Mouse (Mus musculus) frontal cortex, postnatal 25 days (tissue): ENCODE measurements around the gene Rab5b.
A peak's percentile ranks its signal among the peaks of the same experiment; 100 is the strongest.

Experiments used
- DNase-seq, 2 experiments: peaks; one replicate each; pipeline ENCODE4 v3.0.0; 2022; ENCODE audit warnings: low spot score in 2 of 2

Rab5b gene

DNA sequence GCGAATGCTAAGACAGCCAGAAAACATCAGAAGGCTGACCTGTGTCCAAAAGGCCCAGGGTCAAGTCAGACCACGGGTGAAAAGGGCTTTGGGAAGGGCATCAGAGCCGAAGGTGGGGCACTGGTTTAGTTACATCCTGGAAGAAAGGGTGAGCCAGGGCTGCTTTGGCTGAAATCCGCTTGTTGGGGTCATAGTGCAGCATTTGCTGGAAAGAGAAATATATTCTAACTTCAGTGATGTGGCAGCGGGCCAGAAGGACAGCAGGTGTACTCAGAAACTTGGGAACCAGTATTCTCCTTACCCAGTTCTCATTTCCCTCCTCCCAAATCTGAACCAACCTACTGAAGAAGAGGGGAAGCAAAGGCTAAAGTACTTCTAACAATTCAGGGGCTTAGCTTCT lies 2.9 kb upstream of the Rab5b start:
- no peak for DNase-seq

- no peak for DNase-seq
Observed at GRCm38 (mm10) chr10:128697072-128697725, 1.1 kb upstream of the Rab5b start.

- DNase-seq = no peak
Observed at GRCm38 (mm10) chr10:128695411-128695991, 563 bp downstream of the Rab5b start.

DNA sequence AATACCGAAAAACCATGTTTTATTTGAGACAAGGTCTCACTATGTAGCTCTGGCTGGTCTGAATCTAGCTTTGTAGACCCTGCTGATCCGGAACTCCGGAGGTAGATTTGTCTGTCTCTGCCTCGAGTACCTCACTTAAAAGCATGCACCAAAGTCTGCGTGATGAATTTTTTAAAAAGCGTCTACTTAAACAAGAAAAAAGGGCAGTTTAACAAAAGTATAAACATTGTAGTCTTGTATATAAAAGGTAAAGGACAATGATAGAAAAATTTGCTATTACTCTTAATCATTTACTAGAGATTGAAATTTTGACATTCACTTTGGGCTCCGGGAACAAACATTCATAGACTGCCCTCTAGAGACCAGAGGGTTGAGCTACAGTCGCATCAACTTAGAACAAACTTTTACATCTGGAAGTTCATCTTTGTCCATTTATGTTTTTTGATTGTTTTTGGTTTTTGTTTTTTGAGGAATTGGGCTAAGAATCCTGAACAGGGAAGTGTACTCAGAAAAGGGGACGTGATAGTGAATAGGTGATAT lies 21.5 kb downstream of the Rab5b start:
- no peak for DNase-seq

DNA sequence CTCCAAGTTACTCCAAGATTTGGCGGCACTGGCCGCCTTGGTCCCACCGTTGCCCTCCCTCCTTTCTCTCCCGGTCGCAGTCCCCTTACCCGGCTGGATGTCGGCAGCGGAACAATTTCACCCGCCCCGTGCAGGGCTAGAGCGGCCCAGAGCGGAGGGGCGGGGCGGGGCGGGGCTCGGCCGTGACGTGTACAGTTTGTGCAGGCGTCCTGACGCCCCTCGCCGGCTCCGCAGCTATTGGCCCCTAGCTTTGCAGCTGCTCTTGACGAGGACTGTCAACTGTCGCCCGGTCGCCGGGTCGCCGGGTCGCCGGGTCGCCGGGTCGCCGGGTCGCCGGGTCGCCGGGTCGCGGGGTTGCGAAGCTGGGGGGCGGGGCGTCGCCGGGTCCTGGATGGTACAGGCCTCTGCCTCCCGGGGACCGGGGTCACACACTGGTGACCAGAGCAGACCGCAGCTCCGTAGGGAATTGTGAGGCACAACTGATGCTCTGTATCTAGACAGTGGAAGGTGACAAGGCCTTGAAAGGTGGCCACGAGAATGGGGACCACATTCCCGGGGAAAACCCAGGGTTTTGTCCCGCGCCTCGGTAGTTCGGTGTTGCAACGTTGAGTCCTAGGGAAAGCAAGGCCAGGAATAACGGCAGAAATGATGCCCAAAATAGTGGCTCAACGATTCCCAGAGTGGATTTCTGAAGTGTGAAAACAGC lies 22.1 kb downstream of the Rab5b start, which contains the start of gene Suox:
Gene Suox, minus strand, starts transcription at position 311 of the 706 bp plus-strand sequence.
- peak; percentile 64 to 69 for DNase-seq

- no peak for DNase-seq
Observed at GRCm38 (mm10) chr10:128671148-128671547, 24.9 kb downstream of the Rab5b start.

DNA sequence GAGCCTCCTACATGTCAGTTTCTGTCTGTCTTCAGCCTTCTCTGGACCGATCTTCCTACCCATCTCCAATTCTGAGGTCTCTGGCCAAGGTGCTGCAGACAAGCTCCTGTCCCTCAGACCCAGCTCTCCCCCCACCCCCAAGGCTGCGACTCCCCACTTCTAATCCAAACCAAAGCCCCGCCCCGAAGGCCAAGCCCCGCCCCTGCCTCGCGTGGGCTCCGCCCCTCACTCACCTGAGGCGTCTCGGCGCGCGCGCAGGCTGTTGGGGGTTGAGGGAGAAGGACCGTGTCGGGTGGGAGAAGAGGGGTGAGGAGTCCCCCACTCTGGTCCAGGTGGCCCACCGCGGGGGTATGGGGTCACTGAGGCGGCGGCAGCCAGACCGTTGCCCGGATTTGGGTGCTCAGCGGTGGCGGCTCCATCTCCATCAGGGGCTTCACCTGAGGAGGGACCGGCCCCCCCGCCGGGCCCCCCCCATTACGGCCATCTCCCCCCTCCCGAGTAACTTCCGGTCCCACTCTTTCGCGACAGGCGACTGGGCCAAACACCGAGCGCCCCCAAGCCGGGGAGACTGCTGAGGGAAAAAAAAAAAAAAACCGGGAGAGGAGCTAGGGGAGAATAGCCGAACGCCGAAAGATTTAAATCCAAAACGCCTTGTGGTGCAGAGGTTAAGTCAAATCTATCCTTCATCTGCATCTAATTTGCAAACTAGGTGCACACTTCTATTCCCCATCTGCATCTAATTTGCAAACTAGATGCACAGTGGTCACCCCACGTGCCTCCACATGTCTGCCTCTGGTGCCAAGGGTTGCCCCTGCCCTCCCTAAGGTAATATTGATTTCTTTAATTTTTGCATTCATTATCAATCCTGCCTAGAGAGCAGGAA lies 27.0 kb downstream of the Rab5b start:
- peak; percentile 34 to 52 for DNase-seq

DNA sequence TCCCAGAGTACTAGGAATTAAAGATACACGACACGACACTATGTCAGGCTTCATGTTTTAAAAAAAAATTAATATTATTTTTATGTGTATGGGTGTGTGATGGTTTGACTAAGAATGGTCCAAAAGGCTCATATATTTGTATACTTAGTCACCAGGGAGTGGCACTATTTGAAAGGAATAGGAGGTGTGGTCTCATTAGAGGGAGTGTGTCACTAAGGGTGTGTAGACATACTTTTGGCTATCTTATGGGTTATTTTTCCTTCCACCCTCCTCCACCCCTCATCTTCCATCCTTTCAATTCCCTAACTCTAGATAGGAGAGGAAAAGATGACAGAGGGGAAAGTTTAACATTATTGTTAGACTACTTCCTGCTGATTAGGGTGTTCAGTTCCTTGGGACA lies 30.3 kb downstream of the Rab5b start:
- DNase-seq = no peak

- no peak for DNase-seq
Observed at GRCm38 (mm10) chr10:128665307-128665706, 30.8 kb downstream of the Rab5b start.

GRCm38 (mm10) chr10:128664808-128665207 lies 31.3 kb downstream of the Rab5b start:
- no peak for DNase-seq

GRCm38 (mm10) chr10:128663441-128664220 lies 32.4 kb downstream of the Rab5b start:
- DNase-seq = no peak

DNA sequence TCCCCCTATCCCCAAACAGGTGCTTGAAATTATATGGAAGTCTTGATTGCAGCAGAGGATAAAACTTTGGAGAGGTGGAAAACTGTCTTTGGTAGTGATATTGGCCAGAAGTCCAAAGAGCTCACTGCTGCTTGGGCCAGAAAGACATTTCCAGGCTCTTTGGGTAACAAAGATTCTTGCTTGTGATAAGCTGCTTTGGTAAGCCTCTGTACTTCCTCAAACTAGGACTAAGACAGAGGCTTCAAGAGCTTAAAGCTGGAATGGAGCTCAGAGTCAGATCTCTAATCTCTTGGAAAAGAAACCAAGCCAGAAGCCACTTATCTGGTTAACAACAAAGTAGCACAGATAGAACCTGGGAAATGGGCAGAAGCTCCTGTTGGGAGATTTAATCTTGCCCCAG lies 33.6 kb downstream of the Rab5b start:
- DNase-seq = no peak

DNA sequence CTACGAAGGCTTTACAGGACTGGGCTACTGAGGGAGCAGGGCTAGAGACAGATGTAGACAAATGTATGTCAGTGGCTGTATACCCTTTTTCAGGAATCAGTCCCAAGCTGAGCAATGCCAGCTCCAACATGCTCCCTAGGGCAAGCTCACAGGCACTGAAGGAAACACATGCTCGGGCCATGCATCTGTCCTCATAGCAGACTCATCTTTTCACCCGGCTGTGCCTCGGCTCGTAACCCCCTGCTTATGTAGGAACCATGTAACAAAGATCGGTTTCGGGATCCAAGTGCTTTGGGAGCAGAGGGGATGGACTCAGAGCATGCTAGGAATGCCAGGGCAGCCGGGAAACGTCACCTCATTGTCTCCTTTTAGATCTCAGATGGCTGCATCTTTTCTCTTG lies 36.6 kb downstream of the Rab5b start:
- no peak for DNase-seq

GRCm38 (mm10) chr10:128657844-128658243 lies 38.2 kb downstream of the Rab5b start:
- DNase-seq = no peak

GRCm38 (mm10) chr10:128656731-128657130 lies 39.3 kb downstream of the Rab5b start:
- no peak for DNase-seq

DNA sequence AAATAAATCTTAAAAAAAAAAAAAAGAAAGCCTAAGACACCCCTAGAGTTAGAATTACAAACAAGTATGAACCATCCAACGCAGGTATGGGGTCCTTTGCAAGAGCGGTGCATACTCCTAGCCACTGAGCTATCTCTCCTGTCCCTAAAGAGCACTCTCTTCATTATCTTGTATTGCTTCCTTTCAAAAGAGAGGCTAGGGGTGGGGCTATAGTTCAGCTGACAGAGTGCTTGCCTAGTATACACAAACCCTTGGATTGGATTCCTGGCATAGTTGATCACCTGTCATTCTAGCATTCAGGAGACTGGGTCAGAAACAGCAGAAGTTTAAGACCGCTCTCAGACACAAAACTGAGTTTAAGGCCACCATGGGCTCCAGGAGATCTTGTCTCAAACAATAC lies 40.8 kb downstream of the Rab5b start:
- DNase-seq = no peak

- DNase-seq = no peak
Observed at GRCm38 (mm10) chr10:128653866-128654265, 42.2 kb downstream of the Rab5b start.

GRCm38 (mm10) chr10:128646139-128647089 lies 49.6 kb downstream of the Rab5b start:
- DNase-seq = peak in 1 of 2 experiments; percentile 32

DNA sequence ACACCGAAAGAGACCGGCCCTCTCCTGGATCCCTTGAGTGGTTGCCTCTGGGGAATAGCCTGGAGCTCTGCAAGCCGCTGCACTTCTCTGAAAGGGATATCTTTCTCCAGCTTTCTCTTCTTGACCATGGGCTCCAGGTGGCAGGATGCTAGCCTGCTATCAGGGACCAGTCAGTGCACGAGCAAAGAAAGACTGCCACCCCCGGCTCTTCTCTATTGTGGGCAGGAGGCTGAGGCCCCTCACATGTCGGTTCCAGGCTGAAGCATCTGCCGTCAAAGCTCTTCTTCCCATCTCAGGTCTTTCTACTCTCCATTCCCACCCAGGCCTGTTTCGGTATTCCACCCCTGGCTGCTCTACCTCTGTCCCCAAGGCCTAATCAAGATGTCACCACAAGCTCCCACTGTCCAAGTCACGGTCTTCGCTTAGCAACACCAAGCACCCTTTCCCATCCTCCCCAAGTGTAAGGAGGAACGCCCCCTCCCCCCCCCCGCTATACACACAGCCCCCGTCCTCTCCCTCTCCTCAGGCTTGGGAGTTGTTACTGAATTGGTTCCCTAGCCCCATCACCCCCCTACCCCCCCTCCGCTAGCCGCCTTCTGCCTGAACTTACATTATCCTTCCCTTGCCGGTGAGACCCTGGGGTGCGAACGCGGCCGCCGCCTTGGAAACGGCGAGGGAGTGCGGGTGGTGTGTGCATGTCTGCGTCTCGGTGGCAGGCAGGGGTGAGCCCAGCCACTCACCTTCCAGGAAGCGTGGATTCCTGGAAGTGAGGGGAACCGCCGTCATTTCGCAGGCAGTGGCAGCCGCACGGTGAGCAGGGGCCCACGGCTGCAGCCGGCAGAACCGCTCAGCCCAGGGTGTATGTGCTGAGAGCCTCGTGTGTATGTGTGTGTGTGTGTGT lies 50.7 kb downstream of the Rab5b start, which contains the start of gene Ikzf4:
Gene Ikzf4, minus strand, starts transcription at position 881 of the 901 bp plus-strand sequence.
- peak in 1 of 2 experiments; percentile 49 for DNase-seq
